Mouse (Mus musculus): ENCODE measurements around the gene Car5a. TPM values are rescaled to one million over a fixed set of nuclear protein-coding genes. Genes with fewer than 3 reads are reported as not detected.

Gene Car5a
- polyA plus RNA-seq, 1 experiment from 2014 or later = 0.14 TPM

Small RNA genes within 50 kb of the gene (microRNA-seq; reads per million reads assigned to microRNA genes)
- 0.95 reads per million for gene Mir7237

Other genes with a start within 250 kb of the Car5a start
- gene Jph3, start 215.3 kb downstream of the Car5a start, polyA plus RNA-seq (2014; fragmentation: Nextera tagmentation; extraction: Ambion mirVana) = 10.2 and 10.4 TPM in 2 replicates
- gene Klhdc4, start 115.3 kb downstream of the Car5a start, polyA plus RNA-seq (2014; fragmentation: Nextera tagmentation; extraction: Ambion mirVana) = 49.4 and 52.9 TPM in 2 replicates
- gene Slc7a5, start 37.2 kb downstream of the Car5a start, polyA plus RNA-seq (2014; fragmentation: Nextera tagmentation; extraction: Ambion mirVana) = 34.9 and 36.5 TPM in 2 replicates
- gene Banp, start 4.8 kb upstream of the Car5a start, polyA plus RNA-seq (2014; fragmentation: Nextera tagmentation; extraction: Ambion mirVana) = 48.8 and 53.4 TPM in 2 replicates